Mouse (Mus musculus) heart, embryonic 16.5 days (tissue): ENCODE measurements at regions not wholly inside any gene's neighbourhood (a gene's known extent, or its start where the extent isn't known, plus 50 kb on each side); places are given as distances from the start of the nearest gene placed in this dataset.
"Not testable (repeated sequence)": the region's sequence is repeated elsewhere in the genome, so short reads cannot be mapped to it uniquely, and the experiment has no call there.

Source experiments
- ATAC-seq: fragments of 200-750 bp; cut with Nextera tagmentation; replicated peaks from 2 replicates; pipeline ENCODE4 v1.8.0; 2017; ENCODE audit warnings: moderate number of reproducible peaks; ENCODE audit not compliant: insufficient read depth, low FRiP score; ENCODE audit errors: extremely low read depth
- H3K27ac ChIP-seq: fragments of 300-500 bp; sonication (generic); 2 replicates; pipeline ENCODE4 v1.5.1; 2014; ENCODE audit warnings: mild to moderate bottlenecking, low read length, control low read depth, moderate library complexity
- H3K27me3 ChIP-seq: fragments of 300-500 bp; sonication (generic); 2 replicates; pipeline ENCODE4 v1.6.1; 2014; ENCODE audit warnings: low read length, mixed read lengths; ENCODE audit not compliant: control insufficient read depth, insufficient read depth
- H3K36me3 ChIP-seq: fragments of 300-500 bp; sonication (generic); 2 replicates; pipeline ENCODE4 v1.6.1; 2014; ENCODE audit not compliant: control insufficient read depth, insufficient read depth
- H3K4me1 ChIP-seq: fragments of 300-500 bp; sonication (generic); 2 replicates; pipeline ENCODE4 v1.6.1; 2014; ENCODE audit warnings: low read length, mixed read lengths; ENCODE audit not compliant: control insufficient read depth, insufficient read depth
- H3K4me2 ChIP-seq: fragments of 300-500 bp; sonication (generic); 2 replicates; pipeline ENCODE4 v1.6.1; 2014; ENCODE audit warnings: low read depth, mild to moderate bottlenecking, control low read depth, low read length
- H3K4me3 ChIP-seq: fragments of 300-500 bp; sonication (generic); 2 replicates; pipeline ENCODE4 v1.5.1; 2014; ENCODE audit warnings: mild to moderate bottlenecking, control low read depth, low read length
- H3K9ac ChIP-seq: fragments of 300-500 bp; sonication (generic); 2 replicates; pipeline ENCODE4 v1.6.1; 2014; ENCODE audit warnings: low read length, control low read depth
- H3K9me3 ChIP-seq: fragments of 300-500 bp; sonication (generic); replicated peaks from 2 replicates; pipeline ENCODE4 v1.6.1; 2016; ENCODE audit warnings: low read length; ENCODE audit not compliant: control insufficient read depth
- WGBS: fragments of 180-500 bp; shearing (Covaris S2); extraction: QIAGEN DNeasy Blood & Tissue Kit; methylation state at CpG from one replicate; pipeline ENCODE4 v1.1.7; 2014; 5-methylcytosine and 5-hydroxymethylcytosine counted together

DNA sequence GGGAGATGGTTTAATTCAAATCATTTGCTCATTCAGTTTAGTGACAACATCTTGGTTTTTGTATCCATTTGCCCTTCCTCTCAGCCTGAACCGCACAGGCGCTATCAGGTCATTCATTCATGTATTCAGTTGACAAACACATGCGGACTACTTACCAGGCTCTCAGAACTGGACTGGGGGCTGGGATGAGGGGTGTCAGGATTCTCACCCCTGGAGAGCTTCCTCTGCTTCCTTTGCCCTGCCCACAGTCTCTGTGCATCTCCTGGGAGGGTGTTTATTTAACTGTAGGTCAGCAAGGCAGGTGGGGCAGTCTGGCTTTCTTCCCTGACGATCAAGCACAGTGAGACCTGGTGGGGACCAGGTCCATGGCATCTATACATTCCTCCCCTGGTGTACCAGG, 123.6 kb upstream of the Slc1a3 start:
- H3K4me1 ChIP-seq, result no peaks in the 10 kb centered on the region
- no peaks in the 10 kb centered on the region for H3K9me3 ChIP-seq
- no peaks in the 10 kb centered on the region for H3K27me3 ChIP-seq
- H3K4me2 ChIP-seq, result no peak overlapping the region
- no peak overlapping the region for H3K27ac ChIP-seq
- H3K4me3 ChIP-seq, result no peak overlapping the region
- H3K9ac ChIP-seq, result no peak overlapping the region
- ATAC-seq, result no peak
- 76% methylated on average over 4 of the region's 4 CpGs for WGBS
- no peaks in the 10 kb centered on the region for H3K36me3 ChIP-seq

GRCm38 (mm10) chr15:8832970-8833369, 122.4 kb upstream of the Slc1a3 start:
- H3K4me3 ChIP-seq, result no peak overlapping the region
- no peaks in the 10 kb centered on the region for H3K36me3 ChIP-seq
- H3K27me3 ChIP-seq, result no peaks in the 10 kb centered on the region
- H3K4me2 ChIP-seq, result no peak overlapping the region
- H3K9ac ChIP-seq, result no peak overlapping the region
- no peak for ATAC-seq
- no peaks in the 10 kb centered on the region for H3K9me3 ChIP-seq
- no peak overlapping the region for H3K27ac ChIP-seq
- WGBS, result 59% methylated on average over 1 of the region's 1 CpGs
- H3K4me1 ChIP-seq, result no peaks in the 10 kb centered on the region

DNA sequence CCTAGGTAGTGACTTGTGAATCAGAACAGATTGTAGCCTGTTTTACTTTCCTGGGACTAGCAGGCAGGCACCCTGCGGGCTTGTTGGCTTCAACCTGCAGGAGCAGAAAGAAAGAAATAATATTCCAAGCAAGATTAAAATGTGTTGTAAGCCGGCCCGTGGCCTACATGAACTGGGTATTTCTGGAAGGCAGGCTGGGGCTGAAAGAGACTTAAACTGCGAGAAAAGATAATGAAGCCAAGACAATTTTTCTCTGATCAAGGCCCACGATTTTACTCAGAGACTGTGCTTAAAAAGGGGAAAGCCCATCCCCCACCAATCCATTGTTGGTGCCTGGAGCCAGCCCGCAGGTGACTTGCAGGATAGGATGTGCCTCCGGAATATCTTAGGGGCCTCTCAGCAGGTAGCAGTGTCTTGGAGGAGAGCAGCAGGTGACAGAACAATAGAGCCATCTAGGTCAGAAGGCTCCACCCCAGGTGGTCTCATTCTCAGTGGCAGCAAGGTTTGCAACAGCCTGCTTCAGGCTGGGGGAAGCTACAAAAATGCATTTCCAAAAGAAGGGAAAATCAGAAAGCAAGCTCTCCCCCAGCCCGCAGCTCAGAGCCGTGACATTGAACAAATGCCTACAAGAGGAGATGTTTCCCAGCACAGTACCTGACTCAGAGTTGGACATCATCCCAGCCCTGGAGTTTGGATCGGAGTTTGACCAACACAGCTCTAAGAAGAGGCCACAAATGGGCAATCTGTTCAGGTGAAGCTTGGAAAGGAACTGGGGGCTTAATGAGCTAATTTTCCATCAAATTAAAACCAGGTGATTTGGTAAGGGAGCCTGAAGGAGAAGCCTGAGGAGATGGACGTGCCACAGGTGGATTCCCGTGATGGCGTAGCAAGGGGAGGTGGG, 121.4 kb upstream of the Slc1a3 start:
- 58% methylated on average over 13 of the region's 13 CpGs for WGBS

GRCm38 (mm10) chr15:8824861-8825260, 114.3 kb upstream of the Slc1a3 start:
- Histone ChIP-seq H3K4me2 (no peak overlapping the region), H3K9me3 (no peaks in the 10 kb centered on the region), H3K4me3 (no peak overlapping the region), H3K4me1 (no peaks in the 10 kb centered on the region), H3K9ac (no peak overlapping the region), H3K27ac (no peak overlapping the region), H3K27me3 (no peaks in the 10 kb centered on the region), H3K36me3 (no peaks in the 10 kb centered on the region)
- ATAC-seq, result no peak
- 82% methylated on average over 6 of the region's 6 CpGs for WGBS

More for the DNA sequence above, 121.4 kb upstream of the Slc1a3 start:
- H3K4me3 ChIP-seq, result no peak overlapping the region
- no peak overlapping the region for H3K4me2 ChIP-seq
- H3K9me3 ChIP-seq, result no peaks in the 10 kb centered on the region
- H3K27ac ChIP-seq, result no peak overlapping the region
- H3K36me3 ChIP-seq, result no peaks in the 10 kb centered on the region
- no peaks in the 10 kb centered on the region for H3K27me3 ChIP-seq
- H3K9ac ChIP-seq, result no peak overlapping the region
- H3K4me1 ChIP-seq, result no peaks in the 10 kb centered on the region
- no peak for ATAC-seq

DNA sequence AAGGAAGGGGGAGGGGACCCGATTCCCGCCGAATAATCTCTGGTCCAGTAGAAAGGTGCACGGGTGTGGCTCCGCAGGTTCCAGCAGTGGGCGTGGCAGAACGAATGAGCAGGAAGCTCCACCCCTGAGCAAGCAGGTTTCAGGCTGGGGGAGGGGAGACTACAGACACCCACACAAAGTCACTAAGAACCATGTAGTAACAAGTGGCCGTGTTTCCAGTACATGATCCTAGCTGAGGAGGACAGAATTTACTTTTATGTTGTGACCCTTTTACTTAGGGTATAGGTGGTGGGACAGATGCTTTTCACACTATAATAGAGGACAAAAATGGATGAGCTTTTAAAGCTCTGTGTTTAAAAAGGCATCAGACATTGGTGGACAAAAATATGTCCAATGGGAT, 112.2 kb upstream of the Slc1a3 start:
- not testable (repeated sequence) for H3K4me1 ChIP-seq, ATAC-seq, H3K27me3 ChIP-seq, H3K9me3 ChIP-seq, H3K4me3 ChIP-seq, H3K27ac ChIP-seq, H3K9ac ChIP-seq, H3K36me3 ChIP-seq, H3K4me2 ChIP-seq
- WGBS, result 97% methylated on average over 2 of the region's 8 CpGs

GRCm38 (mm10) chr15:8817542-8817941, 107.0 kb upstream of the Slc1a3 start:
- Histone ChIP-seq H3K27ac (no peak overlapping the region), H3K4me2 (no peak overlapping the region), H3K4me3 (no peak overlapping the region), H3K36me3 (no peaks in the 10 kb centered on the region), H3K27me3 (no peaks in the 10 kb centered on the region), H3K9ac (no peak overlapping the region), H3K4me1 (peaks cover 2% of the 10 kb centered on the region; the same call in 1 of the 2 replicates), H3K9me3 (no peaks in the 10 kb centered on the region; the same call in 1 of the 2 replicates)
- WGBS, result 82% methylated on average over 8 of the region's 8 CpGs
- ATAC-seq, result no peak

DNA sequence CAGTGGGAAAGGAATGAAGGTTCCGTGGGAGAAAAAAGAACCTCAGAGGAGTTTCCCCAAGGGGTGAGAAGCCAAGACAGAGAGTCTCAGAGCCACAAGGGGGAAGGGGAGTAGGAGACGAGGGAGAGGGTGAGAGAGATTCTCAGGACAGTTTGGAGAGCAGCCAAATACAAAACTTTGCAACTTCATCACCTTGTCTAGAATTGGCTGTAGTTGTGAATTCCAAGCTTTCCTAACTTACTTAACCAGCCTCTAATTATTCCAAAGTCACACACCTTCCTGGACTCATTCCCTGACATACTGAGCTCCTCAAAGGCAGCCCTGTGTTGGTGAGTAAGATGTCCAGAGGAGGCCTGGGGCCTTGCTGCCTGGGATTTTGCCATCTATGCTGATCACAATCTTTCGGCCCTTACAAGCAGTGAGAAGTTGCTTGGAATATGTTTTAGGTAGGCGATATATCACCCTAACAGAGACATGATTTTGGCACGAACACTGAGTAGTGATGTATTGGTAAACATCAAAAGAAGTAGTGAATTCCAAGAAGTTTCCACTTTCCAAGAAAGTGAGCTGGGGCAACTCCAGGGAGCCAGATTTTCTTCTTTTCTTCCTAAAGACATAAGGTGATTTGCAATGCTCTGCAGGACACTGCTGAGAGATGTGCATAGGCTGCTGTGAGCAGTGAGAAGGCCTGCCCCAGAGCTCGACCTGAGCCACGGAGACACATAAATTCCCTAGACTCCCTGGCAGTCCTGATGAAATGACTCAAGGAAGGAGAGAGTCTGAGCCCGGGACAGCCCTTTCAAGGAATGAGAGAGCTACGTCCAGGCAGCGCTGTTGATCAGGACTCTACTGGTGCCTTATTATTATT, 106.2 kb upstream of the Slc1a3 start:
- peaks cover 2% of the 10 kb centered on the region; the same call in 1 of the 2 replicates for H3K4me1 ChIP-seq
- no peak overlapping the region for H3K9ac ChIP-seq
- no peaks in the 10 kb centered on the region; the same call in 1 of the 2 replicates for H3K9me3 ChIP-seq
- H3K4me2 ChIP-seq, result no peak overlapping the region
- 64% methylated on average over 10 of the region's 10 CpGs for WGBS
- no peak overlapping the region for H3K4me3 ChIP-seq
- H3K36me3 ChIP-seq, result no peaks in the 10 kb centered on the region
- no peak; the same call in 1 of the 2 replicates for ATAC-seq
- no peaks in the 10 kb centered on the region for H3K27me3 ChIP-seq
- no peak overlapping the region for H3K27ac ChIP-seq

- 54% methylated on average over 2 of the region's 2 CpGs for whole genome bisulfite sequencing
- H3K9me3 ChIP-seq, result no peaks in the 10 kb centered on the region; the same call in 1 of the 2 replicates
- H3K9ac ChIP-seq, result no peak overlapping the region
- H3K4me1 ChIP-seq, result peaks cover 2% of the 10 kb centered on the region; the same call in 1 of the 2 replicates
- H3K27ac ChIP-seq, result no peak overlapping the region
- H3K27me3 ChIP-seq, result no peaks in the 10 kb centered on the region
- no peaks in the 10 kb centered on the region for H3K36me3 ChIP-seq
- no peak overlapping the region for H3K4me2 ChIP-seq
- ATAC-seq, result no peak
- H3K4me3 ChIP-seq, result no peak overlapping the region
Measured at GRCm38 (mm10) chr15:8815958-8816357, 105.4 kb upstream of the Slc1a3 start.

DNA sequence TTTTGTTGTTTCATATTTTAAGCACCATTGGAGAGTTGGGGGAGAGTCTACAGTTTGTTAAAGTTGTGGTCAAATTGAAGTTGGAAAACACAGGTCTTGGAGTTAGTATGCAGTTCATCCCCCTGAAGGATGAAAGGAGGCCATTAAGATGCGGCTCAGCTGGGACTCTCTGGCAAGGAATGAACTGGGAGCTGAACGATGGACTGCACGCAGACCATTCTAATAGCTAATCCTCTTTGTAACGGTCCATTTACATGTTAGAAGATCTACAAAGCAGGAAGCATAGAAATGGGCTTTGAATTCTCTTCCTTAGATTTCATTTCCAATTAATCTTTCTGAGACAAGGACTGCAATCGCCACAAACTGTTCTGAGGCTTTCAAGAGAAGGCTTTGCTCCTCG, 104.7 kb upstream of the Slc1a3 start:
- Histone ChIP-seq H3K4me3 (no peak overlapping the region), H3K9me3 (no peaks in the 10 kb centered on the region; the same call in 1 of the 2 replicates), H3K9ac (no peak overlapping the region), H3K4me1 (peaks cover 2% of the 10 kb centered on the region; the same call in 1 of the 2 replicates), H3K27ac (no peak overlapping the region), H3K4me2 (no peak overlapping the region), H3K36me3 (no peaks in the 10 kb centered on the region), H3K27me3 (no peaks in the 10 kb centered on the region)
- ATAC-seq, result no peak
- 73% methylated on average over 6 of the region's 6 CpGs for WGBS
